Comparison of ENCODE assay signal across 9 mouse cellular contexts in genomic region chr2:33544203-33544762, GRCm38 (mm10).
DNase-seq lines count a peak whose midpoint lies in the region; ATAC-seq and TF ChIP-seq lines count a peak whose summit lies in the region.
"Had no signal": no experiment of that assay in that cellular context is flagged by ENCODE, and none has a peak within 500 bp of the region (broad histone marks: within the 10 kb centered on the region; RNA-seq: fewer than 3 reads in every experiment).

No protein-coding gene starts in this region.

- H3K4me1 ChIP-seq in E14TG2a.4 (replicated peaks; ENCODE audit: low read depth, low read length): peaks cover 16% of the 10 kb centered on the region
- H3K4me1 ChIP-seq in forebrain, embryonic 11.5 days (replicated peaks; ENCODE audit: control insufficient read depth, insufficient read depth, low read length): peaks cover 18% of the 10 kb centered on the region; the same call in 1 of the 2 replicates
- 0 out of 2 replicates have a peak, but pooled peaks cover 5% of the 10 kb centered on the region for H3K4me1 ChIP-seq in intestine, postnatal 0 days (replicated peaks; ENCODE audit: control insufficient read depth, insufficient read depth, low read length)
- peaks cover 36% of the 10 kb centered on the region for H3K4me1 ChIP-seq in midbrain, embryonic 13.5 days (replicated peaks)

- peaks cover 8% of the 10 kb centered on the region for H3K9me3 ChIP-seq in E14TG2a.4 (ENCODE audit: low read length)
- no peaks in the 10 kb centered on the region for H3K9me3 ChIP-seq in forebrain, embryonic 11.5 days (ENCODE audit: control insufficient read depth, low read length)
- H3K9me3 ChIP-seq in intestine, postnatal 0 days (ENCODE audit: control insufficient read depth): no peaks in the 10 kb centered on the region
- no peaks in the 10 kb centered on the region for H3K9me3 ChIP-seq in midbrain, embryonic 13.5 days

- TF ChIP-seq CTCF in E14TG2a.4 (conservative IDR thresholded peaks at IDR 0.05; ENCODE audit: low read length): no peak
- no peak for TF ChIP-seq CTCF in intestine, postnatal 0 days (IDR thresholded peaks at IDR 0.05; ENCODE audit: low read depth)

- no peaks in the 10 kb centered on the region for H3K36me3 ChIP-seq in E14TG2a.4 (ENCODE audit: insufficient read depth, low read length)
- no peaks in the 10 kb centered on the region for H3K36me3 ChIP-seq in forebrain, embryonic 11.5 days (ENCODE audit: control insufficient read depth, insufficient read depth, low read length)
- no peaks in the 10 kb centered on the region for H3K36me3 ChIP-seq in intestine, postnatal 0 days (ENCODE audit: control insufficient read depth, insufficient read depth)
- no peaks in the 10 kb centered on the region for H3K36me3 ChIP-seq in midbrain, embryonic 13.5 days

- H3K27me3 ChIP-seq in E14TG2a.4 (ENCODE audit: insufficient read depth, low read length): peaks cover 76% of the 10 kb centered on the region
- H3K27me3 ChIP-seq in forebrain, embryonic 11.5 days (ENCODE audit: control insufficient read depth, insufficient read depth, low read length): peaks cover 34% of the 10 kb centered on the region
- peaks cover 53% of the 10 kb centered on the region for H3K27me3 ChIP-seq in intestine, postnatal 0 days (replicated peaks; ENCODE audit: control insufficient read depth, insufficient read depth, low read length)
- H3K27me3 ChIP-seq in midbrain, embryonic 13.5 days: peaks cover 53% of the 10 kb centered on the region

- WGBS in forebrain, embryonic 11.5 days: under 1% methylated on average over 42 of the region's 43 CpGs
- WGBS in intestine, postnatal 0 days: under 1% methylated on average over 36 of the region's 43 CpGs
- 1% methylated on average over 43 of the region's 43 CpGs for WGBS in midbrain, embryonic 13.5 days

- H3K9ac ChIP-seq in forebrain, embryonic 11.5 days (ENCODE audit: low read length): peak overlapping the region; percentile 56
- H3K9ac ChIP-seq in intestine, postnatal 0 days (ENCODE audit: low read depth, low read length): no peak overlapping the region
- peak overlapping the region; percentile 75 for H3K9ac ChIP-seq in midbrain, embryonic 13.5 days (replicated peaks)

- H3K4me2 ChIP-seq in forebrain, embryonic 11.5 days (ENCODE audit: low read depth, low read length, severe bottlenecking): peak overlapping the region; percentile 83
- H3K4me2 ChIP-seq in intestine, postnatal 0 days (replicated peaks; ENCODE audit: low read depth): peak overlapping the region; percentile 70
- H3K4me2 ChIP-seq in midbrain, embryonic 13.5 days (replicated peaks): peak overlapping the region; percentile 81

- DNase-seq in adrenal gland, adult 2 months: peak; percentile 22
- no peak for DNase-seq in adrenal gland, postnatal 10 days
- DNase-seq in forebrain, embryonic 11.5 days (ENCODE audit: low spot score): peak; percentile 55
- no peak for DNase-seq in frontal cortex, postnatal 10 days (ENCODE audit: low spot score in 2 of 2)

- no peak overlapping the region for H3K27ac ChIP-seq in forebrain, embryonic 11.5 days (ENCODE audit: low read depth, low read length)
- no peak overlapping the region for H3K27ac ChIP-seq in intestine, postnatal 0 days (ENCODE audit: low read depth, low read length)
- H3K27ac ChIP-seq in midbrain, embryonic 13.5 days: peak overlapping the region; percentile 90
- H3K27ac ChIP-seq: macrophage had no signal

- no peak for ATAC-seq in forebrain, embryonic 11.5 days (replicated peaks; ENCODE audit: low FRiP score)
- ATAC-seq in intestine, postnatal 0 days: no peak; the same call in 1 of the 2 replicates
- peak; percentile 34 for ATAC-seq in midbrain, embryonic 13.5 days
- no peak for ATAC-seq in megakaryocyte, adult 5-6 weeks (ENCODE audit: poor library complexity, severe bottlenecking)

- peak overlapping the region; percentile 76 for H3K4me3 ChIP-seq in E14TG2a.4 (replicated peaks; ENCODE audit: low read length)
- peak overlapping the region; percentile 41 for H3K4me3 ChIP-seq in forebrain, embryonic 11.5 days (ENCODE audit: low read depth, low read length)
- peak overlapping the region; percentile 40 for H3K4me3 ChIP-seq in intestine, postnatal 0 days (ENCODE audit: low read depth, low read length)
- peak overlapping the region; percentile 51 for H3K4me3 ChIP-seq in midbrain, embryonic 13.5 days (replicated peaks)

Comparison
In these comparisons a context has a peak if more than half of its experiments do, and no peak if none do; other contexts are left out.
1. DNase-seq: peak in adrenal gland, adult 2 months (single experiment) and forebrain, embryonic 11.5 days (single experiment); none in adrenal gland, postnatal 10 days (single experiment) and frontal cortex, postnatal 10 days (0 of 2).
2. Peak in every context shown above with its lines, with median percentiles within 50 percentile points of each other: H3K4me3 ChIP-seq and H3K4me2 ChIP-seq.